Mouse (Mus musculus) retina, postnatal 7 days (tissue): ENCODE measurements around the gene Cd80.
"Not testable (repeated sequence)": the region's sequence is repeated elsewhere in the genome, so short reads cannot be mapped to it uniquely, and the experiment has no call there.

Source experiments
- DNase-seq: peaks from one replicate; pipeline ENCODE4 v3.0.0-alpha.2; 2012; ENCODE audit warnings: low read depth, low spot score

Gene Cd80

GRCm38 (mm10) chr16:38472507-38472873, 17.1 kb downstream of the Cd80 start:
- no peak for DNase-seq

- DNase-seq = no peak
These were observed 18.3 kb downstream of the Cd80 start for GRCm38 (mm10) chr16:38473661-38474060.

- DNase-seq = no peak
These were observed 19.4 kb downstream of the Cd80 start for GRCm38 (mm10) chr16:38474677-38475286.

GRCm38 (mm10) chr16:38475681-38476311, 20.4 kb downstream of the Cd80 start:
- DNase-seq = no peak

- DNase-seq = no peak
These were observed 21.2 kb downstream of the Cd80 start for GRCm38 (mm10) chr16:38476312-38477240.

- not testable (repeated sequence) for DNase-seq
These were observed 21.9 kb downstream of the Cd80 start for GRCm38 (mm10) chr16:38477241-38477608.

GRCm38 (mm10) chr16:38478296-38478695, 22.9 kb downstream of the Cd80 start:
- DNase-seq = no peak

- DNase-seq = no peak
These were observed 26.0 kb downstream of the Cd80 start for GRCm38 (mm10) chr16:38481327-38481726.

GRCm38 (mm10) chr16:38482780-38483562, 27.6 kb downstream of the Cd80 start:
- DNase-seq = no peak

GRCm38 (mm10) chr16:38483582-38484309, 28.4 kb downstream of the Cd80 start:
- no peak for DNase-seq

- no peak for DNase-seq
These were observed 37.2 kb downstream of the Cd80 start for GRCm38 (mm10) chr16:38492551-38492950.

GRCm38 (mm10) chr16:38493890-38494289, 38.5 kb downstream of the Cd80 start:
- DNase-seq = no peak

GRCm38 (mm10) chr16:38496604-38497140, 41.3 kb downstream of the Cd80 start:
- no peak for DNase-seq

GRCm38 (mm10) chr16:38502469-38502868, 47.1 kb downstream of the Cd80 start:
- no peak for DNase-seq

- DNase-seq = no peak
These were observed 48.2 kb downstream of the Cd80 start for GRCm38 (mm10) chr16:38503528-38503927.

GRCm38 (mm10) chr16:38506041-38506634, 50.8 kb downstream of the Cd80 start:
- peak; percentile 58 for DNase-seq

GRCm38 (mm10) chr16:38510846-38511245, 55.5 kb downstream of the Cd80 start:
- DNase-seq = no peak

- no peak for DNase-seq
These were observed 63.8 kb downstream of the Cd80 start for GRCm38 (mm10) chr16:38519140-38519539.

- DNase-seq = no peak
These were observed 66.0 kb downstream of the Cd80 start for GRCm38 (mm10) chr16:38521211-38521987.
